Comparison of ENCODE assay signal across 9 mouse cellular contexts in genomic region chr6:48725476-48725875, GRCm38 (mm10). TPM values are rescaled to one million over a fixed set of nuclear protein-coding genes. Genes with fewer than 3 reads are reported as not detected.
A peak's percentile ranks its signal among the peaks of the same experiment; 100 is the strongest.
DNase-seq lines count a peak whose midpoint lies in the region; ATAC-seq and TF ChIP-seq lines count a peak whose summit lies in the region.
"Had no signal": no experiment of that assay in that cellular context is flagged by ENCODE, and none has a peak within 500 bp of the region (broad histone marks: within the 10 kb centered on the region; RNA-seq: fewer than 3 reads in every experiment).

No protein-coding gene starts in this region.

- H3K9ac ChIP-seq in forebrain, embryonic 15.5 days (replicated peaks) = no peak overlapping the region
- no peak overlapping the region for H3K9ac ChIP-seq in forebrain, embryonic 13.5 days
- H3K9ac ChIP-seq in heart, postnatal 0 days (replicated peaks; ENCODE audit: low read depth, low read length) = no peak overlapping the region
- no peak overlapping the region for H3K9ac ChIP-seq in lung, embryonic 14.5 days

- peak; percentile 60; the same call in 1 of the 2 replicates for ATAC-seq in forebrain, embryonic 15.5 days (replicated peaks)
- no peak for ATAC-seq in forebrain, embryonic 13.5 days
- ATAC-seq in heart, postnatal 0 days (ENCODE audit: insufficient read depth, low read depth) = peak; percentile 67; the same call in 1 of the 2 replicates
- ATAC-seq in lung, embryonic 14.5 days (ENCODE audit: insufficient read depth) = peak; percentile 85

- no peaks in the 10 kb centered on the region for H3K9me3 ChIP-seq in forebrain, embryonic 15.5 days
- no peaks in the 10 kb centered on the region for H3K9me3 ChIP-seq in forebrain, embryonic 13.5 days (replicated peaks)
- no peaks in the 10 kb centered on the region for H3K9me3 ChIP-seq in heart, postnatal 0 days (replicated peaks; ENCODE audit: control insufficient read depth, low read length)
- H3K9me3 ChIP-seq in lung, embryonic 14.5 days (ENCODE audit: low read depth, low read length) = no peaks in the 10 kb centered on the region

- DNase-seq in right cerebral cortex, adult 18-20 months = peak; percentile 18
- DNase-seq in right cerebral cortex, postnatal 36 days (ENCODE audit: low spot score in 2 of 2) = no peak
- peak; percentile 60 for DNase-seq in heart, postnatal 0 days (ENCODE audit: low spot score)
- DNase-seq in lung, embryonic 14.5 days = peak; percentile 83
- DNase-seq in urinary bladder, adult 18-20 months (ENCODE audit: low spot score in 2 of 2) = no peak
- no peak for DNase-seq in layer of hippocampus, adult 9-11 months

- H3K4me3 ChIP-seq in forebrain, embryonic 15.5 days = no peak overlapping the region
- no peak overlapping the region for H3K4me3 ChIP-seq in forebrain, embryonic 13.5 days
- H3K4me3 ChIP-seq in heart, postnatal 0 days (ENCODE audit: low read depth, low read length) = no peak overlapping the region
- no peak overlapping the region for H3K4me3 ChIP-seq in lung, embryonic 14.5 days (ENCODE audit: low read depth, low read length)

- H3K27me3 ChIP-seq in forebrain, embryonic 15.5 days = no peaks in the 10 kb centered on the region
- no peaks in the 10 kb centered on the region for H3K27me3 ChIP-seq in forebrain, embryonic 13.5 days
- no peaks in the 10 kb centered on the region for H3K27me3 ChIP-seq in heart, postnatal 0 days (ENCODE audit: control insufficient read depth, insufficient read depth, low read length)
- no peaks in the 10 kb centered on the region for H3K27me3 ChIP-seq in lung, embryonic 14.5 days (ENCODE audit: insufficient read depth, low read length)

- no peaks in the 10 kb centered on the region for H3K36me3 ChIP-seq in forebrain, embryonic 15.5 days
- H3K36me3 ChIP-seq in forebrain, embryonic 13.5 days (ENCODE audit: poor library complexity, severe bottlenecking) = no peaks in the 10 kb centered on the region
- H3K36me3 ChIP-seq in heart, postnatal 0 days (replicated peaks; ENCODE audit: control insufficient read depth, insufficient read depth, low read length) = no peaks in the 10 kb centered on the region
- H3K36me3 ChIP-seq in lung, embryonic 14.5 days (ENCODE audit: insufficient read depth) = no peaks in the 10 kb centered on the region

- H3K4me2 ChIP-seq in forebrain, embryonic 15.5 days (replicated peaks) = no peak overlapping the region
- no peak overlapping the region for H3K4me2 ChIP-seq in forebrain, embryonic 13.5 days
- H3K4me2 ChIP-seq in heart, postnatal 0 days (ENCODE audit: low read depth, low read length) = no peak overlapping the region; the same call in 1 of the 2 replicates
- H3K4me2 ChIP-seq in lung, embryonic 14.5 days = no peak overlapping the region

- H3K4me1 ChIP-seq in forebrain, embryonic 15.5 days = 0 out of 2 replicates have a peak, but pooled peaks cover 2% of the 10 kb centered on the region
- peaks cover 4% of the 10 kb centered on the region; the same call in 1 of the 2 replicates for H3K4me1 ChIP-seq in forebrain, embryonic 13.5 days
- peaks cover 9% of the 10 kb centered on the region for H3K4me1 ChIP-seq in heart, postnatal 0 days (ENCODE audit: control insufficient read depth, insufficient read depth)
- no peaks in the 10 kb centered on the region for H3K4me1 ChIP-seq in lung, embryonic 14.5 days (ENCODE audit: insufficient read depth)

- H3K27ac ChIP-seq in forebrain, embryonic 15.5 days (replicated peaks) = no peak overlapping the region
- H3K27ac ChIP-seq in forebrain, embryonic 13.5 days = no peak overlapping the region
- H3K27ac ChIP-seq in heart, postnatal 0 days (ENCODE audit: low read depth) = no peak overlapping the region
- no peak overlapping the region for H3K27ac ChIP-seq in lung, embryonic 14.5 days (ENCODE audit: low read depth)

- no peak for TF ChIP-seq EP300 in heart, postnatal 0 days (IDR thresholded peaks at IDR 0.05; ENCODE audit: low read depth)

- WGBS in forebrain, embryonic 15.5 days = 0% methylated on average over 1 of the region's 1 CpGs
- WGBS in forebrain, embryonic 13.5 days = 0% methylated on average over 1 of the region's 1 CpGs
- WGBS in heart, postnatal 0 days = 0% methylated on average over 1 of the region's 1 CpGs
- 7% methylated on average over 1 of the region's 1 CpGs for WGBS in lung, embryonic 14.5 days

- TF ChIP-seq CTCF in heart, postnatal 0 days (IDR thresholded peaks at IDR 0.05; ENCODE audit: low read depth) = no peak
- TF ChIP-seq CTCF in lung, embryonic 14.5 days (IDR thresholded peaks at IDR 0.05; ENCODE audit: low read depth) = no peak

RNA-seq across cellular contexts. Expression of gene Gimap7, which starts 7.1 kb away (rescaled TPM):
- polyA plus RNA-seq in forebrain, embryonic 15.5 days (2015; fragmentation: Nextera tagmentation; extraction: Ambion mirVana) = not detected in 2 replicates
- not detected in 2 replicates for polyA plus RNA-seq in forebrain, embryonic 13.5 days (2015; fragmentation: Nextera tagmentation; extraction: Ambion mirVana)
- not detected in 2 replicates for total RNA-seq in heart, postnatal 0 days (2014; rRNA removed; ENCODE audit: low replicate concordance)
- not detected in 2 replicates for polyA plus RNA-seq in heart, postnatal 0 days (2015; fragmentation: Nextera tagmentation; extraction: Ambion mirVana)
- polyA plus RNA-seq in lung, embryonic 14.5 days (2014; fragmentation: Nextera tagmentation; extraction: Ambion mirVana) = not detected in 2 replicates
- total RNA-seq: ES-E14 had no signal

RNA-seq across cellular contexts. Expression of gene Gm28053, which starts 7.1 kb away (rescaled TPM):
- polyA plus RNA-seq in forebrain, embryonic 15.5 days (2015; fragmentation: Nextera tagmentation; extraction: Ambion mirVana) = 1.2 TPM in 1 of 2 replicates, not detected in the other
- 0.70 and 0.71 TPM in 2 replicates for polyA plus RNA-seq in forebrain, embryonic 13.5 days (2015; fragmentation: Nextera tagmentation; extraction: Ambion mirVana)
- not detected in 2 replicates for total RNA-seq in heart, postnatal 0 days (2014; rRNA removed; ENCODE audit: low replicate concordance)
- 3.0 and 4.1 TPM in 2 replicates for polyA plus RNA-seq in heart, postnatal 0 days (2015; fragmentation: Nextera tagmentation; extraction: Ambion mirVana)
- 3.8 and 3.9 TPM in 2 replicates for polyA plus RNA-seq in lung, embryonic 14.5 days (2014; fragmentation: Nextera tagmentation; extraction: Ambion mirVana)
- total RNA-seq: ES-E14 had no signal

RNA-seq across cellular contexts. Expression of gene Gimap1, which starts 13.4 kb away (rescaled TPM):
- 4.1 and 4.6 TPM in 2 replicates for polyA plus RNA-seq in forebrain, embryonic 15.5 days (2015; fragmentation: Nextera tagmentation; extraction: Ambion mirVana)
- 3.4 and 4.1 TPM in 2 replicates for polyA plus RNA-seq in forebrain, embryonic 13.5 days (2015; fragmentation: Nextera tagmentation; extraction: Ambion mirVana)
- 14.5 and 19.7 TPM in 2 replicates for total RNA-seq in heart, postnatal 0 days (2014; rRNA removed; ENCODE audit: low replicate concordance)
- 22.7 and 23.1 TPM in 2 replicates for polyA plus RNA-seq in heart, postnatal 0 days (2015; fragmentation: Nextera tagmentation; extraction: Ambion mirVana)
- 35.3 and 37.2 TPM in 2 replicates for polyA plus RNA-seq in lung, embryonic 14.5 days (2014; fragmentation: Nextera tagmentation; extraction: Ambion mirVana)

RNA-seq across cellular contexts. Expression of gene Gimap6, which starts 17.5 kb away (rescaled TPM):
- polyA plus RNA-seq in forebrain, embryonic 15.5 days (2015; fragmentation: Nextera tagmentation; extraction: Ambion mirVana) = 5.7 and 5.8 TPM in 2 replicates
- 4.8 and 5.1 TPM in 2 replicates for polyA plus RNA-seq in forebrain, embryonic 13.5 days (2015; fragmentation: Nextera tagmentation; extraction: Ambion mirVana)
- total RNA-seq in heart, postnatal 0 days (2014; rRNA removed; ENCODE audit: low replicate concordance) = 38.5 and 39.3 TPM in 2 replicates
- 40.4 and 41.1 TPM in 2 replicates for polyA plus RNA-seq in heart, postnatal 0 days (2015; fragmentation: Nextera tagmentation; extraction: Ambion mirVana)
- polyA plus RNA-seq in lung, embryonic 14.5 days (2014; fragmentation: Nextera tagmentation; extraction: Ambion mirVana) = 38.0 and 38.5 TPM in 2 replicates

RNA-seq across cellular contexts. Expression of gene Gimap5, which starts 20.5 kb away (rescaled TPM):
- 0.86 and 1.2 TPM in 2 replicates for polyA plus RNA-seq in forebrain, embryonic 15.5 days (2015; fragmentation: Nextera tagmentation; extraction: Ambion mirVana)
- polyA plus RNA-seq in forebrain, embryonic 13.5 days (2015; fragmentation: Nextera tagmentation; extraction: Ambion mirVana) = 0.91 and 1.1 TPM in 2 replicates
- 8.4 and 46.7 TPM in 2 replicates for total RNA-seq in heart, postnatal 0 days (2014; rRNA removed; ENCODE audit: low replicate concordance)
- 8.4 and 12.2 TPM in 2 replicates for polyA plus RNA-seq in heart, postnatal 0 days (2015; fragmentation: Nextera tagmentation; extraction: Ambion mirVana)
- polyA plus RNA-seq in lung, embryonic 14.5 days (2014; fragmentation: Nextera tagmentation; extraction: Ambion mirVana) = 20.7 and 21.7 TPM in 2 replicates

Comparison
In these comparisons a context has a peak if more than half of its experiments do, and no peak if none do; other contexts are left out.
1. DNase-seq: peak in right cerebral cortex, adult 18-20 months (single experiment), heart, postnatal 0 days (single experiment) and lung, embryonic 14.5 days (single experiment); none in right cerebral cortex, postnatal 36 days (0 of 2), urinary bladder, adult 18-20 months (0 of 2) and layer of hippocampus, adult 9-11 months (single experiment).